Mouse (Mus musculus) cerebellum, postnatal 10 days (tissue): ENCODE data around the gene Ddr2.

Experiments
- DNase-seq, 2 experiments: peaks; one replicate each; pipeline ENCODE4 v3.0.0; 2021; ENCODE audit warnings: mixed read lengths in 2 of 2

The Ddr2 gene

GRCm38 (mm10) chr1:170086631-170087030, 23.9 kb downstream of the Ddr2 start:
- no peak for DNase-seq

DNA sequence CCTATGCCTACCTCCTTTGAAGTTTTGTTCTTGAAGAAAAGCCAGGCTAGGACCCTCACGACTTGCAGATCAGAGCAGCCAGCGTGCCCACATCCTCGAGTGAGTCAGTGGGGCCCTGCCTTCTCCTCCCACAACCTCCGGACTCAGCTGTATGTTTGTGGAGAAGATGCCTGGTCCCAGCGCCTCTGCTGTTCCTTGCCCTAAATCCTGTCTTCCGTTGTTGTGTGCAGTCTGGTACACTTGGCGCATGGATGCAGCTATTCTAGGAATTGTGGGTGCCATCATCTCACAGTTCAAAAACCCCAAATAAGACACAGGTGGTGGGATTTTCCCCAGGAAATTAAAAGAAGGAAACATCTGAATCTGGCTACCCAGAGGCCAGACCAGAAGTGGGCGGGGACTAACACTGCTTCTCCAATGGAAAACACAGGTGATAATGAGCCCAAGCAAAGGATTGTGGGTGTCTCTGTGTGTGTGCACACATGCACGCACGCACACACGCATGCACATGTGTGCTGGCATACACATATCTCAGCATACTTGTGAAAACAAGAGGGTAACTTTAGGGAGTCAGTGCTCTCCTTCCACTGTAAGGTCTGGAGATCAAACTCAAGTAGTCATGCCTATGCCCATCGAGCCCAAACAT, 26.3 kb downstream of the Ddr2 start:
- DNase-seq = no peak

DNA sequence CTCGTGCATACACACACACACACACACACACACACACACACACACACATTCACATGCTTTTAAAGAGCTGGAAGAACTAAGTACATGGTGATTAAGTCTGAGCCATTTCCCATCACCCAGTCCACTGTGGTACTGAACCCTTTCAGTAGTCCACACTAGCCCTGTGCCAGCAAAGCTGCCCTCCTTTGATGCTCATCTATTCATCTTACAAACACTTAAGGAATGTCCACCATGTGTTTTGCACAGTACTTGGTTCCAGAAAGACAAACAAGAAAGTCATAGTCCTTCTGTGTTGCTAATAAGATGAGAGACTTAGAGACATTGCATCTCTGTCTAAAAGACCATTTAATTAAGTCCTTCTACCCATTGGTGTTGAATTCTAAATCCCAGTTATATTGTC, 29.7 kb downstream of the Ddr2 start:
- DNase-seq = no peak

GRCm38 (mm10) chr1:170079465-170079864, 31.1 kb downstream of the Ddr2 start:
- DNase-seq = no peak

DNA sequence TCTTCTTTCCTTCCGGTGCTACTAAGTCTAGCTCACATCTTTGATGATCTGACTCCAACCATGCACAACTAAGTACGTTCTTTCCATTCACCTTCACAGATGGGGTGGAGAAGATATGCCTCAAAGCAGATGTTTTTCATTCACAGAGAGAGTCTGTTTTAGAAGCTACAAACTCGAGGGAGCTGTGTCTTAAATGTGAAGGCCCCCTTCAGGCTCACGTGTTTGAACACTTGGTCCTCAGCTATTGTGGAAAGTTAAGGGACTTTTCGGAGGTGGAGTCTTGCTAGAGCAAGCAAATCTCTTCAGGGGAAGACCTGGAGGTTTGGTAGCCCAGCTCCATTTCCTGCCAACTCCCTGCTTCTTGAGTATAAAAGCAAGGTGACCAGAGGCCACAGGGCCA, 34.2 kb downstream of the Ddr2 start:
- no peak for DNase-seq

DNA sequence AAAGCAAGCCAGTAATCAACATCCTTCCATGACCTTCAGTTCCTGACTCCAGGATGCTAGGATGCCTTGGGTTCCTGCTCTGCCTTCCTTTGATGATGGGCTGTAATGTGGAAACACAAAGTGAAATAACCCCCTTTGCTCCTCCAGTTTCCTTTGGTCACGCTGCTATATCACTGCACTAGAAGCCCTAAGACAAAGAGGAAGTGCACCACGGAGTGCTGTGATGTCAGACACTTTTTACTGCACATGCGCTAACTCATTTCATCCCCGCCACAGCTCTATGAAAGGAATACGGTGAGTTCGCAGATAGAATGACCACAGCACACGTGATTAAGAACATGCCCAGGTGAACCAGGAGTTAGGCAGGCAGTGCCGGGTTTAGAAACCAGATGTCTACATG, 36.8 kb downstream of the Ddr2 start:
- DNase-seq = no peak

DNA sequence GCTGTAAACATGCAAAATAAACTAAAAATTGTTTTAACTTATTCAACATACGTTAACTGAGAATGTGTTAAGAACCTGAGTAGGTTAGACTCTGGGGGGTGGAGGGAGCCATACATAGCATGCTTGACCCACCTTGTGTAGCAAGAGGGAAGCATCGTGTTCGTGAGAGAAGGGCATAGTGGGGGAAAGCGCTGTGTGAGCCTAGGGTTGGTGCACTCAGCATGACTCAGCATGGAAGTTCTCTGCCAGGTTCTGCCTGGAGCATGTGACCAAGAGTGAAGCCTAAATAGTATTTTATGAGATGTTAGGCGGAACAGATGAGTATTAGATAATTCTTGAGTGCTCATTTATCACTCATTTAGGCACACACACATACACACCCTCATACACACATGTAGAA, 41.4 kb downstream of the Ddr2 start:
- no peak for DNase-seq

DNA sequence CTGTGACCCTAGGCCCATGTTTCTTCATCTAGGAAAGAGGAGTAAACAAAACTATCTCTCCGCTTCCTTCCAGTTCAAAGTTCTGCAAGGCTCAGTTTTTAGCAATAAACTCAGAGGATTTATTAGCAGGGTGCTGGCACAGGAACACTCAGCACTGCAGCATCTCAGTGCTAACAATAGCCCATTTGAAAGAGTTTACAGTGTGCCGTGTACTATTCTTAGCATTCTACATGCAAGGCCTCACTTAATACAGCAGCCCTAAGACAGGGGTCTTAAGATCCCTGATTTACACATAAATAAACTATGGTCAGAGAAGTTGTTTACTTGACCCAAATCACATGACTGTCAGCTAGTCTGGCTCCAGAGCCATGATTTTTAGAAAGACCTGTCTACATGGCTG, 44.6 kb downstream of the Ddr2 start:
- no peak for DNase-seq

- no peak for DNase-seq
Observed at GRCm38 (mm10) chr1:170065009-170065408, 45.6 kb downstream of the Ddr2 start.

DNA sequence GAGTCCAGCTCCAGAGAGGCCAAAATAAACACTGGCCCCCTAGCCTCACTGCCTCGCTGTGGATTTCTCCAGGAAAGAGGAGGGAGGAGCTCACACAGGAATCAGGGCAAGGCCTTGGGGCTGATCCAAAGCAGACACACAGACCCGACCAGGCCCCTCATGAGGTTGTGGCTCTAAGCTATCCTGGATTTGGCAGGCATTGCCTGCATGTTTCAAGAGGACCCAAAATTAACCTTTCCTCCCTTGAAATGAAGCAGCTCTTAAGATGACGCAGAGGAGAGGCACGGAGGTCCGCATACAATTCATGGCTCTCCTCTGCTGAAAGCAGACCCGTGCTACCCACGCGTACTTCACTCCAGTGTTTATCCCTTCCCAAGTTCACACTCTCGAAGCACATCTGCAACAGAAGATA, 46.5 kb downstream of the Ddr2 start:
- DNase-seq = peak; percentile 9 to 14

GRCm38 (mm10) chr1:170060214-170060613, 50.3 kb downstream of the Ddr2 start:
- DNase-seq = no peak

DNA sequence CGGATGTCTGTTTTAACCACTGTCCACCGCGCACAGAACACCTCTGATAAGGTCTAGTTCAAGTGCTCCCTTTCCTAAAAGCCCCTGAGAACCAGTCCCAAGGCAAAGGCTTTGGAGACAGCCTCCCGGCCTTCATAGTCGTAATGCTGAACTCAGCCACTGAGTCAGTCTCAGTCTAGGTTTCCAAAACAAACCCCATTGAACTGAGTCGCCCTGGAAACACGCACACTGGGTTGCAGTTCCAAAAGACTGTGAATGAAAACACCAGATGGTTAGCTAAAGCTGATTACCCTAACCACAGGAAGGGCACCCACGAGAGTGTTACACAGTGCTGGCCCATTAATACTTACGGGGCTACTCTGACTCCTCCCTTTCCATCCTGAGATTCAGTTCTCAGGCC, 51.2 kb downstream of the Ddr2 start:
- no peak for DNase-seq

GRCm38 (mm10) chr1:170058051-170058450, 52.5 kb downstream of the Ddr2 start:
- DNase-seq = no peak

DNA sequence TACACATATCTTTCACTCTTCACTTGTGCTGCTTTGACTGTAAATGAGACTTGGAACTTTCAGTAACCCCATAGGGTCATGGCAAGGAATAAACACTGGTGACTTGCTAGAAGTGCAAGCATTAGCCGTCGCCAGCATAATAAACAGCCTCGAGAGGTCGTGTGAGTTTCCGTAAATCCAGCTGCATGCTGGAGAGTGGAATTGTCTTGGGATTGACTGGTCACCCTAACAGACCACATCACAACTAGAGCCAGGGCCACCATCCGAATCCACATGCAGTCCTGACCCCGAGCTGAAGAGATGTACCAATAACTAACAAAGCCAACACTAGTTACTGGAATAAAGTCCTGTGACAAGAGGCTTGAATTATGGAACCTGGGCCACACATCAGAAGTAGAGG, 53.0 kb downstream of the Ddr2 start:
- no peak for DNase-seq

DNA sequence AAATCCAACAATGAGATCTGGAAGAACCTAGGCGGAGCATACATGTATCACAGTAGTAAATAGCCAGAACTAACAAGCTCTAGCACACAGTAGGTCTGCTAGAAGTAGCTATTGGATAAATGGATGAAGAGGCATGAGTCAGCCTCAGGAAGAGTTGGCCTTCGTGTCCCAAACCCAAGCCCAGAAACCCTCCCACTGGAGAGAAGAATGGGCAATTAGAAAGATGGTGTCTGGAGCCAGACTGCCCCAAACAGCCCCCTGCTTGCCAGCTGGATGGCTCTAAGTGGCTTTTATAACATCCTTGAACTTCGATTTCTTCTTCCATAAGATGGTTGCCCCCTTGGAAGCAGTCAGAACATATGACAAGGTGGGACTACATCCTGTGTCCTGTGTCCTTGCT, 53.6 kb downstream of the Ddr2 start:
- no peak for DNase-seq

DNA sequence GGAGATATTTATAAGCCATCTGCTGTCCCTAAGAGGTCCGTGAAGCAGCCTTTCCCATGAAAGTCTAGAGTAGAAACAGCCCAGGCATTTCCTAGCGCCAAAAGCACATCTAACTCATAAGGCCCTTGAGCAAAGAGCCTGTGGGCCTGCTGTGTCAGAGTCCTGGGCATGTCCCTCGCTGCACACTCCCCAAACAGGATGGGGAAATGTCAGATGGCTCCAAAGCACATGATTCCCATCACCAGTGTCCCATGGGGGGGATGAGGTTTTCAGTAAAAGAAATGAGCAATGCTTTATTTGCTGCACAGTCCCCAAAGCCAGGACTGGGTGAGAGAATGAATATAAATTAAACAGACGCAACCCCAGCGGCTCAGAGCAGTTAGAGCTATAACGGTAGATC, 54.3 kb downstream of the Ddr2 start:
- peak in 1 of 2 experiments; percentile 11 for DNase-seq

GRCm38 (mm10) chr1:170052469-170053065, 58.0 kb downstream of the Ddr2 start:
- no peak for DNase-seq

- no peak for DNase-seq
Observed at GRCm38 (mm10) chr1:170051631-170052177, 58.9 kb downstream of the Ddr2 start.

GRCm38 (mm10) chr1:170048434-170048833, 62.1 kb downstream of the Ddr2 start:
- no peak for DNase-seq

GRCm38 (mm10) chr1:170044726-170045471, 65.7 kb downstream of the Ddr2 start:
- DNase-seq = no peak

GRCm38 (mm10) chr1:170043753-170044152, 66.8 kb downstream of the Ddr2 start:
- DNase-seq = no peak

- no peak for DNase-seq
Observed at GRCm38 (mm10) chr1:170042996-170043395, 67.6 kb downstream of the Ddr2 start.

- no peak for DNase-seq
Observed at GRCm38 (mm10) chr1:170039402-170039801, 71.2 kb downstream of the Ddr2 start.

- DNase-seq = no peak
Observed at GRCm38 (mm10) chr1:170035575-170035974, 75.0 kb downstream of the Ddr2 start.
